In genomic region chr2:104732033-104732444, GRCm38 (mm10) we compare ENCODE assay signal across 13 mouse cellular contexts. TPM values are rescaled to one million over a fixed set of nuclear protein-coding genes. Genes with fewer than 3 reads are reported as not detected.
DNase-seq lines count a peak whose midpoint lies in the region; ATAC-seq and TF ChIP-seq lines count a peak whose summit lies in the region.
"Had no signal": no experiment of that assay in that cellular context is flagged by ENCODE, and none has a peak within 500 bp of the region (broad histone marks: within the 10 kb centered on the region; RNA-seq: fewer than 3 reads in every experiment).

No protein-coding gene starts in this region.

- WGBS in liver, embryonic 15.5 days (ENCODE audit: insufficient replicate concordance): 52% methylated on average over 9 of the region's 9 CpGs
- WGBS in liver, embryonic 12.5 days (ENCODE audit: insufficient replicate concordance): 66% methylated on average over 9 of the region's 9 CpGs
- WGBS in bone marrow, adult 2 months: 6% methylated on average over 9 of the region's 9 CpGs
- WGBS in hindbrain, embryonic 10.5 days: 87% methylated on average over 9 of the region's 9 CpGs
- WGBS in hindbrain, embryonic 13.5 days: 85% methylated on average over 9 of the region's 9 CpGs

- TF ChIP-seq CTCF in E14TG2a.4 (conservative IDR thresholded peaks at IDR 0.05; ENCODE audit: low read length): no peak
- TF ChIP-seq CTCF in bone marrow, adult 2 months (IDR thresholded peaks at IDR 0.05; ENCODE audit: control insufficient read depth, insufficient read depth, low read length): no peak

- intact Hi-C loops in left cerebral cortex, postnatal 4 days (cut with DNase I): no loop called here

- no peak overlapping the region for H3K4me3 ChIP-seq in liver, embryonic 15.5 days (replicated peaks)
- no peak overlapping the region for H3K4me3 ChIP-seq in liver, embryonic 12.5 days
- H3K4me3 ChIP-seq in E14TG2a.4 (replicated peaks; ENCODE audit: low read length): 0 out of 2 replicates have a peak overlapping the region, but pooled peaks have one; percentile 10
- peak overlapping the region; percentile 66 for H3K4me3 ChIP-seq in bone marrow, adult 2 months (replicated peaks; ENCODE audit: control insufficient read depth, low read depth, low read length)
- no peak overlapping the region for H3K4me3 ChIP-seq in hindbrain, embryonic 10.5 days
- no peak overlapping the region for H3K4me3 ChIP-seq in hindbrain, embryonic 13.5 days

- peak overlapping the region; percentile 29; the same call in 1 of the 2 replicates for H3K4me2 ChIP-seq in liver, embryonic 15.5 days
- no peak overlapping the region for H3K4me2 ChIP-seq in liver, embryonic 12.5 days
- H3K4me2 ChIP-seq in hindbrain, embryonic 13.5 days: no peak overlapping the region

- H3K27me3 ChIP-seq in liver, embryonic 15.5 days: no peaks in the 10 kb centered on the region
- H3K27me3 ChIP-seq in liver, embryonic 12.5 days (replicated peaks): no peaks in the 10 kb centered on the region
- H3K27me3 ChIP-seq in E14TG2a.4 (ENCODE audit: insufficient read depth, low read length): no peaks in the 10 kb centered on the region
- no peaks in the 10 kb centered on the region for H3K27me3 ChIP-seq in hindbrain, embryonic 10.5 days (ENCODE audit: insufficient read depth, poor library complexity, severe bottlenecking)
- no peaks in the 10 kb centered on the region for H3K27me3 ChIP-seq in hindbrain, embryonic 13.5 days

- no peaks in the 10 kb centered on the region for H3K9me3 ChIP-seq in liver, embryonic 15.5 days (replicated peaks)
- no peaks in the 10 kb centered on the region for H3K9me3 ChIP-seq in liver, embryonic 12.5 days (replicated peaks)
- H3K9me3 ChIP-seq in E14TG2a.4 (ENCODE audit: low read length): no peaks in the 10 kb centered on the region
- H3K9me3 ChIP-seq in hindbrain, embryonic 10.5 days: no peaks in the 10 kb centered on the region
- H3K9me3 ChIP-seq in hindbrain, embryonic 13.5 days: no peaks in the 10 kb centered on the region

- no peak overlapping the region for H3K27ac ChIP-seq in liver, embryonic 15.5 days (replicated peaks)
- no peak overlapping the region for H3K27ac ChIP-seq in liver, embryonic 12.5 days
- peak overlapping the region; percentile 79 for H3K27ac ChIP-seq in bone marrow, adult 2 months (ENCODE audit: control insufficient read depth, insufficient read depth, low read depth, low read length, poor library complexity)
- H3K27ac ChIP-seq in hindbrain, embryonic 10.5 days: no peak overlapping the region
- no peak overlapping the region for H3K27ac ChIP-seq in hindbrain, embryonic 13.5 days

- DNase-seq in monocyte, adult 2 months (ENCODE audit: low read depth in 1 of 2, low spot score in 2 of 2): peak; percentile 39 to 45
- DNase-seq in hindbrain, embryonic 10.5 days (ENCODE audit: low spot score): no peak
- no peak for DNase-seq in left cerebral cortex, postnatal 4 days
- DNase-seq: lung, postnatal 10 days; right cerebral cortex, adult 18-20 months had no signal

- no peaks in the 10 kb centered on the region; the same call in 1 of the 2 replicates for H3K36me3 ChIP-seq in liver, embryonic 15.5 days (replicated peaks)
- H3K36me3 ChIP-seq in liver, embryonic 12.5 days: no peaks in the 10 kb centered on the region
- peaks cover 23% of the 10 kb centered on the region for H3K36me3 ChIP-seq in E14TG2a.4 (ENCODE audit: insufficient read depth, low read length)
- no peaks in the 10 kb centered on the region for H3K36me3 ChIP-seq in hindbrain, embryonic 10.5 days
- H3K36me3 ChIP-seq in hindbrain, embryonic 13.5 days: no peaks in the 10 kb centered on the region

- TF ChIP-seq POLR2A in bone marrow, adult 2 months (IDR thresholded peaks at IDR 0.05; ENCODE audit: borderline replicate concordance, control insufficient read depth, low read depth, low read length): no peak

- no peak for ATAC-seq in liver, embryonic 15.5 days (ENCODE audit: insufficient read depth)
- no peak for ATAC-seq in liver, embryonic 12.5 days
- ATAC-seq in hindbrain, embryonic 13.5 days (ENCODE audit: low FRiP score): no peak
- ATAC-seq: activated CD4-positive, CD25-positive, alpha-beta regulatory T cell, adult 4 months had no signal

- H3K9ac ChIP-seq in liver, embryonic 15.5 days: no peak overlapping the region
- H3K9ac ChIP-seq in liver, embryonic 12.5 days: no peak overlapping the region
- no peak overlapping the region for H3K9ac ChIP-seq in hindbrain, embryonic 13.5 days

- 0 out of 2 replicates have a peak, but pooled peaks cover 3% of the 10 kb centered on the region for H3K4me1 ChIP-seq in liver, embryonic 15.5 days (replicated peaks)
- H3K4me1 ChIP-seq in liver, embryonic 12.5 days: peaks cover 3% of the 10 kb centered on the region; the same call in 1 of the 2 replicates
- peaks cover 42% of the 10 kb centered on the region for H3K4me1 ChIP-seq in E14TG2a.4 (replicated peaks; ENCODE audit: low read depth, low read length)
- H3K4me1 ChIP-seq in bone marrow, adult 2 months (ENCODE audit: control insufficient read depth, insufficient read depth, low read length): peaks cover 1% of the 10 kb centered on the region
- no peaks in the 10 kb centered on the region for H3K4me1 ChIP-seq in hindbrain, embryonic 10.5 days (replicated peaks)
- no peaks in the 10 kb centered on the region for H3K4me1 ChIP-seq in hindbrain, embryonic 13.5 days (replicated peaks)

RNA-seq across cellular contexts. Expression of gene Depdc7, which starts 10.6 kb away (rescaled TPM):
- 12.7 and 13.0 TPM in 2 replicates for polyA plus RNA-seq in liver, embryonic 15.5 days (2015; fragmentation: Nextera tagmentation; extraction: Ambion mirVana)
- 9.3 and 10.7 TPM in 2 replicates for polyA plus RNA-seq in liver, embryonic 12.5 days (2016; fragmentation: Nextera tagmentation; extraction: Ambion mirVana)
- polyA plus RNA-seq in bone marrow, adult 2 months (2011; ENCODE audit: insufficient read depth, insufficient read length, low replicate concordance, missing spikeins): 1.7 TPM in 1 of 2 replicates, not detected in the other
- 2.1 and 2.8 TPM in 2 replicates for polyA plus RNA-seq in hindbrain, embryonic 10.5 days (2016; fragmentation: Nextera tagmentation; extraction: Ambion mirVana)
- 0.91 and 1.5 TPM in 2 replicates for polyA plus RNA-seq in hindbrain, embryonic 13.5 days (2015; fragmentation: Nextera tagmentation; extraction: Ambion mirVana)
- total RNA-seq in left cerebral cortex, postnatal 4 days (2021): 1 to 10 TPM in 1 of 2 experiments, under 1 TPM in 1; 0.89 to 1.2 TPM
- polyA plus RNA-seq: activated CD4-positive, CD25-positive, alpha-beta regulatory T cell, adult 4 months had no signal

RNA-seq across cellular contexts. Expression of gene Pin1rt1, which starts 15.9 kb away (rescaled TPM):
- polyA plus RNA-seq in liver, embryonic 15.5 days (2015; fragmentation: Nextera tagmentation; extraction: Ambion mirVana): not detected in 2 replicates
- not detected in 2 replicates for polyA plus RNA-seq in liver, embryonic 12.5 days (2016; fragmentation: Nextera tagmentation; extraction: Ambion mirVana)
- not detected in 2 replicates for polyA plus RNA-seq in bone marrow, adult 2 months (2011; ENCODE audit: insufficient read depth, insufficient read length, low replicate concordance, missing spikeins)
- polyA plus RNA-seq in hindbrain, embryonic 10.5 days (2016; fragmentation: Nextera tagmentation; extraction: Ambion mirVana): not detected in 2 replicates
- not detected in 2 replicates for polyA plus RNA-seq in hindbrain, embryonic 13.5 days (2015; fragmentation: Nextera tagmentation; extraction: Ambion mirVana)
- total RNA-seq in left cerebral cortex, postnatal 4 days (2021): not detected
- polyA plus RNA-seq: activated CD4-positive, CD25-positive, alpha-beta regulatory T cell, adult 4 months; heart, postnatal 0 days; thymus, postnatal 0 days had no signal

RNA-seq across cellular contexts. Expression of gene Tcp11l1, which starts 20.1 kb away (rescaled TPM):
- 4.9 and 5.1 TPM in 2 replicates for polyA plus RNA-seq in liver, embryonic 15.5 days (2015; fragmentation: Nextera tagmentation; extraction: Ambion mirVana)
- polyA plus RNA-seq in liver, embryonic 12.5 days (2016; fragmentation: Nextera tagmentation; extraction: Ambion mirVana): 11.0 and 12.2 TPM in 2 replicates
- 2.7 and 3.9 TPM in 2 replicates for polyA plus RNA-seq in bone marrow, adult 2 months (2011; ENCODE audit: insufficient read depth, insufficient read length, low replicate concordance, missing spikeins)
- 54.5 and 64.1 TPM in 2 replicates for polyA plus RNA-seq in hindbrain, embryonic 10.5 days (2016; fragmentation: Nextera tagmentation; extraction: Ambion mirVana)
- polyA plus RNA-seq in hindbrain, embryonic 13.5 days (2015; fragmentation: Nextera tagmentation; extraction: Ambion mirVana): 70.5 and 75.1 TPM in 2 replicates
- 10 to 100 TPM; 56.5 to 59.9 TPM for total RNA-seq in left cerebral cortex, postnatal 4 days (2021)

Comparison
In these comparisons a context has a peak if more than half of its experiments do, and no peak if none do; other contexts are left out.
1. H3K4me3 ChIP-seq: peak in E14TG2a.4 (single experiment) and bone marrow, adult 2 months (single experiment); none in liver, embryonic 15.5 days (single experiment), liver, embryonic 12.5 days (single experiment), hindbrain, embryonic 10.5 days (single experiment) and hindbrain, embryonic 13.5 days (single experiment).
2. DNase-seq: peak in monocyte, adult 2 months (2 of 2); none in hindbrain, embryonic 10.5 days (single experiment) and left cerebral cortex, postnatal 4 days (single experiment).